Mouse (Mus musculus): ENCODE results near the gene Il1b.

Gene Il1b

DNA sequence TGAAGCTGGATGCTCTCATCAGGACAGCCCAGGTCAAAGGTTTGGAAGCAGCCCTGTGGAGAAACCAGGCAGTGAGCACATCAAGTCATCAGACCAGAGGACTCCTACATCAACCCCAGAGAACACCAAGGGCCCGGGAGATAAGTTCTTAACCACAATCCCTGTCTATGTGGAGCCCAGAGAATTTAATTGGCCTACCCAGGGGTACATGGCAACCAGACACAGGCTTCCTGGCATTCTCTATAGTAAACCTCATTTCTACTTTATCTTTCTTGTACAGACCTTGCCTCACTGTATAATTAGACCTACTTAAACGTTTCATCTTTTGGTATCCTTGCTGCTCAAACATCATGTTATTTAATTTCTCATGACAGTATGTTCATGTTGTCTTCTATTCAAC, 2.8 kb downstream of the Il1b start:
- no peak for DNase-seq (ENCODE audit: low spot score)

DNA sequence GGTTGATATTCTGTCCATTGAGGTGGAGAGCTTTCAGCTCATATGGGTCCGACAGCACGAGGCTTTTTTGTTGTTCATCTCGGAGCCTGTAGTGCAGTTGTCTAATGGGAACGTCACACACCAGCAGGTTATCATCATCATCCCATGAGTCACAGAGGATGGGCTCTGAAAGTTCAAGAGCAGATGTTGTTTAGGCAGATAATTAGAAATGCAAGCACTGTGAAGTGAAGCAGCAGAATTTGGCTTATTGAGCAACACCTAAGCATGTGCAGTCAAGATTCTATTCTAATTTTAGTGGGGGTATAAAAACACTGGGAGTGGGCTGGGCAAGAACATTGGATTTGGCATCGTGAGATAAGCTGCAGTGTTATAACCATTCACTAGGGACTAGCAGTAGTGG, 3.7 kb downstream of the Il1b start:
- DNase-seq (ENCODE audit: low spot score): no peak

- DNase-seq (ENCODE audit: low spot score): no peak
These were observed 9.9 kb downstream of the Il1b start for GRCm38 (mm10) chr2:129360975-129361560.

DNA sequence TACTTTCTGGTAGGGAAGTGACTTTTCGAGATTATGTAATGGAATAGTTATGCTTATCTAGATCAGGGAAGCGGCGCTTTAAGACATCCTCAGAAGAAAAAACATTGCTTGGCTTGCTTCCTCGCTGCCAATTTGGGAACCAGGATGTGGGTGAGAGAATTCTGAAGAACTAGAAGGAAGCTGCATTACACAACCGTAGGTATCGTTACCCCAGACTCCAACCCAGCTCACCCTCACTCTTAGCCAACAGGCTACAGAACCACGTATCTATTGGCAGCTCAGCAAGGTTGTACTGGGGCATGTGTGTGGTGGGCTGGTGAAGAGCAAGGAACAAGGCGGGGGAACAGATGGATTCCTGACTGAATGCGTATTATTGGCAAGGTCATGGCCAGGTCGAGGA, 10.7 kb downstream of the Il1b start:
- DNase-seq (ENCODE audit: low spot score): no peak

DNA sequence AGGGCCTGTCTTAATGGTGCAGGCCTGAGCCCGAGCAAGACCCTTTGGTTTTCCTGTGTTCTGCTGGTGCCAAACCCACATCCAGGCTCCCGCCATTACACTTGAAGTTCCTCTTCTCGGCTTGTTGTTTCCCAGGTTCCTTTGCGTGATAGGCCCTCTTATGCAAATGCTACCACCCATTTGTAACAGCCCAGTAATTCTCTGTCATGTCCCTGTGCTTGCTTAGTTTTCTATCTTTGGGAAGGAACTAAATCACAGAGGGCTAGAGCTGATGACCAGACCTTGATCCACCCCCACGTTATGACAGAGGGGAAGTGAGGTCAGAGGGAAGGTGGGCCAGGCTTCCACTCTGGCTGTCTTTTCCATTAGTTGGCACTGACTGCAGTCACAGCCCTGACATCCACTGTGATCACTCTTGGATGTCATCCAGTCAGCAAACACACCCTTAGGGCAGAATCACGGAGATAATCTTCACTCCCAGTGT, 32.8 kb downstream of the Il1b start:
- DNase-seq (ENCODE audit: low spot score): no peak

GRCm38 (mm10) chr2:129333471-129333870, 37.5 kb downstream of the Il1b start:
- DNase-seq (ENCODE audit: low spot score): no peak

- no peak for DNase-seq (ENCODE audit: low spot score)
These were observed 40.4 kb downstream of the Il1b start for GRCm38 (mm10) chr2:129330540-129330939.

GRCm38 (mm10) chr2:129330024-129330423, 40.9 kb downstream of the Il1b start:
- no peak for DNase-seq (ENCODE audit: low spot score)

GRCm38 (mm10) chr2:129328238-129328637, 42.7 kb downstream of the Il1b start:
- DNase-seq (ENCODE audit: low spot score): no peak

GRCm38 (mm10) chr2:129324216-129324615, 46.7 kb downstream of the Il1b start:
- no peak for DNase-seq (ENCODE audit: low spot score)

DNA sequence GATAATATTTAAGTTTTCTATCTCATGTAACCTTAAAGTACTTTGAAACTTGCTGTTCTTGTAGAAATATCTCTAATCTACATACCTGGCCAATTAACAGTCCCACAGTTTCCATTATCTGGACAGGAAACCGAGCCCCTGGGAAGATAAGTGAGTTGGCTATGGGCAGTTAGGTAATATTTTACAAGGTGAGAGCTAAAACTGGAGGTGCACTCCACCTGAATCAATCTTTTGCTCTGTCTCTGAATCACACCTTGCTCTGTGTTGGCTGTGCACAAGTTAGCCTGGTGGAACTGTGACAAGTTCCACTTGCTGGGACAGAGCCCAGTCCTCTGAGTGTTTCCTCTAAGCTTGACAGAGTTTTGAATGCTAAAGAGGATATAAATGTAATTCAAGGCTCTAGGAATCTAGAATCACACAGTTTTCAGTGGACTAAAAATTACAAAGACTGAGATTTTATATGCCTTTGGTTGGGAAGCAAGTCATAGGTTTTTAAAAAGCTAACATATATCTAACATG, 48.8 kb downstream of the Il1b start:
- DNase-seq (ENCODE audit: low spot score): no peak

DNA sequence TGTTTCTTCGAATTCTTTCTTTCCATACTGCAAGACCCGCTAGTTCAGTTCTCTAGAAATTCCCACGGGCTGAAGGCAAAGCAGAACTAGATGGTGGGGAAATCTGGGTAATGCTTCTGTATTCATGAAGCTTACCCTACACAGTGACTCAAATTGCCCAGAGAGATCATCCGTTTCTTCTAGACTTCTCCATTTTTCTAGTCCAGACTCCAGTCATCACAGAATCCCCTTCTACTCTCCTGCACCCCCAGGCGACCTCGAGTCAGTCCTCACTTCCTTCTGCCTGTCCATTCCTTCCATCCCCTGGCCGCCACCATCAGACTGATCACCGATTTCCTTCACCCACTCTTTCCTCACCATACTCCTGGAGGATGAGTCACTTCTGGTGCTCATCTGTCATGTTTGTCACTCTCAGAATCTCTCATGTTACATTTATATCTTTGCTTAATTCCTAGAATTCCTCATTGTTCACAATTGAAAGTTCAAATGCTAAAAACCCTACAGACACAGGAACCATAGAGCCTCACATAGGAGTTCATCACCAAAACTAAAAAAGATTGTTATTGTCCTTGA, 50.8 kb downstream of the Il1b start:
- DNase-seq (ENCODE audit: low spot score): no peak

- DNase-seq (ENCODE audit: low spot score): no peak
These were observed 55.1 kb downstream of the Il1b start for GRCm38 (mm10) chr2:129315831-129316230.

DNA sequence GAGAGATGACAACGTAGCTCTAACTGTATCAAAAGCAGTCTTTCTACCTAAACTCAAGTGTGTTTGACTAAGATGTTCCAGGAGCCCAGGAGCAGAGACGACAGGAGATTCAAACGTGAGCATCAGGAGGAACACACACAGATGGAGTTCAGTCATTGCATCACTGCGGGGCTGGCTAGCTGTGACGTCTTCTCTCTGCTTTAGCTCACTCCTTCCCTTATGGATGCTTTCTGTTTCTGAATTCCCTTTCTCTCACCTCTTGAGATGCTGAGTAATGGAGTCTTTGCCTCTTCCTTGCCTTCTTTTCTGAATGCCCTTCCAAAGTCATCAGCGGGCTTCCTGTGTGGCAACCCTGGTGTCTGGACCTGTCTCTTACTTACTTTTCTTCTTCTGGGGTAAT, 56.1 kb downstream of the Il1b start:
- DNase-seq (ENCODE audit: low spot score): no peak

Data from embryo, embryonic 10.5 days (tissue).